Mouse (Mus musculus) forebrain, postnatal 0 days (tissue): ENCODE results near the gene Abcf2. TPM values are rescaled to one million over a fixed set of nuclear protein-coding genes. Genes with fewer than 3 reads are reported as not detected.

Experiments
- ATAC-seq: fragments of 200-750 bp; cut with Nextera tagmentation; 2 replicates; pipeline ENCODE4 v1.8.0; 2017; ENCODE audit warnings: mild to moderate bottlenecking, moderate library complexity
- DNase-seq: peaks from one replicate; pipeline ENCODE4 v3.0.0-alpha.2; 2015
- H3K27ac ChIP-seq: fragments of 300-500 bp; sonication (generic); 2 replicates; pipeline ENCODE4 v1.5.1; 2014; ENCODE audit warnings: low read depth, mild to moderate bottlenecking, antibody characterized with exemption, low read length, moderate library complexity, mixed read lengths
- H3K27me3 ChIP-seq: fragments of 300-500 bp; sonication (generic); 2 replicates; pipeline ENCODE4 v1.6.1; 2014; ENCODE audit warnings: mild to moderate bottlenecking, low read length, mixed read lengths; ENCODE audit not compliant: insufficient read depth
- H3K36me3 ChIP-seq: fragments of 300-500 bp; sonication (generic); 2 replicates; pipeline ENCODE4 v1.6.1; 2014; ENCODE audit warnings: mild to moderate bottlenecking, moderate library complexity; ENCODE audit not compliant: insufficient read depth
- H3K4me1 ChIP-seq: fragments of 300-500 bp; sonication (generic); 2 replicates; pipeline ENCODE4 v1.6.1; 2014; ENCODE audit warnings: antibody characterized with exemption; ENCODE audit not compliant: insufficient read depth
- H3K4me2 ChIP-seq: fragments of 300-500 bp; sonication (generic); 2 replicates; pipeline ENCODE4 v1.6.1; 2014; ENCODE audit warnings: low read depth, mild to moderate bottlenecking, moderate library complexity
- H3K4me3 ChIP-seq: fragments of 300-500 bp; sonication (generic); 2 replicates; pipeline ENCODE4 v1.5.1; 2014; ENCODE audit warnings: low read depth, low read length, mixed read lengths
- H3K9ac ChIP-seq: fragments of 300-500 bp; sonication (generic); 2 replicates; pipeline ENCODE4 v1.6.1; 2014; ENCODE audit warnings: mild to moderate bottlenecking
- H3K9me3 ChIP-seq: fragments of 300-500 bp; sonication (generic); 2 replicates; pipeline ENCODE4 v1.6.1; 2016; ENCODE audit warnings: low read length
- CTCF ChIP-seq: sonication (generic); IDR thresholded peaks from 2 replicates; pipeline ENCODE4 v1.5.1; 2016; ENCODE audit warnings: antibody characterized with exemption, control low read depth, low read depth
- WGBS: fragments of 180-500 bp; shearing (Covaris S2); extraction: QIAGEN DNeasy Blood & Tissue Kit; methylation state at CpG from one replicate; pipeline ENCODE4 v1.1.7; 2014; 5-methylcytosine and 5-hydroxymethylcytosine counted together
- polyA plus RNA-seq: library from polyadenylated mRNA; unstranded; fragments of >200 nt; fragmentation: Nextera tagmentation; extraction: Ambion mirVana; gene quantifications from 2 replicates; pipeline ENCODE4 v1.2.1, GENCODE M21; 2015
- total RNA-seq: library from RNA; depleted of rRNA; stranded (reverse); fragments of >200 nt; gene quantifications from 2 replicates; pipeline ENCODE4 v1.2.3, GENCODE M21; 2014

Gene Abcf2
- total and polyA plus RNA-seq, 2 experiments from 2014 or later, result 59.8 to 73.7 TPM

- Histone ChIP-seq H3K4me2 (peak overlapping the region; percentile 59), H3K9me3 (no peaks in the 10 kb centered on the region), H3K27me3 (no peaks in the 10 kb centered on the region), H3K27ac (peak overlapping the region; percentile 91), H3K4me3 (no peak overlapping the region), H3K4me1 (peaks cover 33% of the 10 kb centered on the region), H3K9ac (peak overlapping the region; percentile 63), H3K36me3 (peaks cover 4% of the 10 kb centered on the region; the same call in 1 of the 2 replicates)
- no peak for ATAC-seq
- 11% methylated on average over 14 of the region's 14 CpGs for WGBS
- TF ChIP-seq CTCF, result no peak; the same call in 1 of the 2 replicates
- peak; percentile 52 for DNase-seq
These were observed 28.9 kb upstream of the Abcf2 start for GRCm38 (mm10) chr5:24605980-24606665.

GRCm38 (mm10) chr5:24605321-24605979 lies 28.2 kb upstream of the Abcf2 start:
- H3K27ac ChIP-seq, result peak overlapping the region; percentile 91
- H3K4me2 ChIP-seq, result peak overlapping the region; percentile 59
- peak; percentile 58 for DNase-seq
- no peaks in the 10 kb centered on the region for H3K27me3 ChIP-seq
- no peak for ATAC-seq
- H3K4me1 ChIP-seq, result peaks cover 35% of the 10 kb centered on the region
- H3K9me3 ChIP-seq, result no peaks in the 10 kb centered on the region
- 5% methylated on average over 6 of the region's 6 CpGs for WGBS
- peaks cover 4% of the 10 kb centered on the region; the same call in 1 of the 2 replicates for H3K36me3 ChIP-seq
- peak overlapping the region; percentile 63 for H3K9ac ChIP-seq
- TF ChIP-seq CTCF, result no peak
- peak overlapping the region; percentile 51 for H3K4me3 ChIP-seq

- Histone ChIP-seq H3K36me3 (peaks cover 4% of the 10 kb centered on the region; the same call in 1 of the 2 replicates), H3K27me3 (no peaks in the 10 kb centered on the region), H3K4me1 (peaks cover 35% of the 10 kb centered on the region), H3K27ac (peak overlapping the region; percentile 91), H3K9me3 (no peaks in the 10 kb centered on the region), H3K9ac (peak overlapping the region; percentile 63), H3K4me3 (peak overlapping the region; percentile 51), H3K4me2 (peak overlapping the region; percentile 59)
- no peak; the same call in 1 of the 2 replicates for TF ChIP-seq CTCF
- under 1% methylated on average over 45 of the region's 46 CpGs for WGBS
- ATAC-seq (peak; percentile 79), DNase-seq (peak; percentile 86)
These were observed 27.4 kb upstream of the Abcf2 start for GRCm38 (mm10) chr5:24604656-24605100.

- WGBS, result 14% methylated on average over 12 of the region's 12 CpGs
- H3K27me3 ChIP-seq, result no peaks in the 10 kb centered on the region
- H3K9me3 ChIP-seq, result no peaks in the 10 kb centered on the region
- no peaks in the 10 kb centered on the region; the same call in 1 of the 2 replicates for H3K36me3 ChIP-seq
- peak overlapping the region; percentile 59 for H3K4me2 ChIP-seq
- TF ChIP-seq CTCF, result no peak
- DNase-seq, result no peak
- peak overlapping the region; percentile 51 for H3K4me3 ChIP-seq
- peak; percentile 3 for ATAC-seq
- peaks cover 38% of the 10 kb centered on the region for H3K4me1 ChIP-seq
- H3K9ac ChIP-seq, result peak overlapping the region; percentile 63
- peak overlapping the region; percentile 91 for H3K27ac ChIP-seq
These were observed 26.9 kb upstream of the Abcf2 start for GRCm38 (mm10) chr5:24604080-24604655.

GRCm38 (mm10) chr5:24603431-24604010 lies 26.3 kb upstream of the Abcf2 start:
- peak overlapping the region; percentile 98 for H3K4me2 ChIP-seq
- DNase-seq (no peak), ATAC-seq (no peak)
- H3K27me3 ChIP-seq, result no peaks in the 10 kb centered on the region
- H3K36me3 ChIP-seq, result no peaks in the 10 kb centered on the region
- WGBS, result 64% methylated on average over 8 of the region's 8 CpGs
- H3K27ac ChIP-seq, result peak overlapping the region; percentile 95
- H3K4me1 ChIP-seq, result peaks cover 41% of the 10 kb centered on the region
- no peak for TF ChIP-seq CTCF
- H3K4me3 ChIP-seq, result peak overlapping the region; percentile 49; the same call in 1 of the 2 replicates
- H3K9me3 ChIP-seq, result no peaks in the 10 kb centered on the region
- peak overlapping the region; percentile 68 for H3K9ac ChIP-seq

- Histone ChIP-seq H3K27me3 (no peaks in the 10 kb centered on the region), H3K4me1 (peaks cover 44% of the 10 kb centered on the region), H3K9me3 (no peaks in the 10 kb centered on the region), H3K9ac (peak overlapping the region; percentile 68), H3K4me2 (peak overlapping the region; percentile 98), H3K27ac (peak overlapping the region; percentile 95), H3K36me3 (no peaks in the 10 kb centered on the region), H3K4me3 (peak overlapping the region; percentile 49)
- WGBS, result 6% methylated on average over 16 of the region's 16 CpGs
- ATAC-seq, result no peak
- DNase-seq, result peak; percentile 66
- TF ChIP-seq CTCF, result no peak
These were observed 25.6 kb upstream of the Abcf2 start for GRCm38 (mm10) chr5:24602751-24603343.
